ENCODE assay signal across 14 mouse cellular contexts in the genomic region with DNA sequence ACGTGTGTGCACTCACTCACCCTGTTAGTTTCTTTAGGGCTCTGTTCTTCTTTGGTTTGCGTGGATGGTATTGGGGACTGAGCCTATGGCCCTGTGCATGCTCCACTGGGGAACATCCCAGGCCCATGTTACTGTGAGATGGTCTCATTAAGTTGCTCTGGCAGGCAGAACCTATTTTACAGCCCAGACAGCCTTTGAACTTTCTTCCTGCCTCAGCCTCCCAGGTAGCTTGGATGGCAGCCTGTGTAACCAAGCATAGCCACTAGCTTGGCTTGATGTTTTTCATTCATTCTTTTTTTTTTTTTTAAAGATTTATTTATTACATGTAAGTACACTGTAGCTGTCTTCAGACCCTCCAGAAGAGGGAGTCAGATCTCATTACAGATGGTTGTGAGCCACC.
"Had no signal": no experiment of that assay in that cellular context is flagged by ENCODE, and none has a peak within 500 bp of the region (broad histone marks: within the 10 kb centered on the region; RNA-seq: fewer than 3 reads in every experiment).

No protein-coding gene starts in this region.

- H3K9me3 ChIP-seq: intestine, embryonic 15.5 days; limb, embryonic 10.5 days; limb, embryonic 13.5 days; liver, embryonic 15.5 days had no signal

- ATAC-seq: hindbrain, embryonic 16.5 days; intestine, embryonic 15.5 days had no signal

- DNase-seq: liver; lung, adult 2 months; lung, postnatal 14 days; lung, postnatal 4 days; midbrain, embryonic 14.5 days; thymus, adult 18-20 months; thymus, postnatal 36 days had no signal

- H3K9ac ChIP-seq: intestine, embryonic 15.5 days; limb, embryonic 13.5 days; liver, embryonic 15.5 days had no signal

- H3K4me2 ChIP-seq: intestine, embryonic 15.5 days; limb, embryonic 13.5 days; liver, embryonic 15.5 days; midbrain, embryonic 11.5 days had no signal

- H3K4me3 ChIP-seq: intestine, embryonic 15.5 days; limb, embryonic 10.5 days; limb, embryonic 13.5 days; liver, embryonic 15.5 days had no signal

- H3K27me3 ChIP-seq: intestine, embryonic 15.5 days; limb, embryonic 13.5 days; liver, embryonic 15.5 days had no signal

- H3K27ac ChIP-seq: intestine, embryonic 15.5 days; kidney, postnatal 0 days; limb, embryonic 10.5 days; limb, embryonic 13.5 days; liver, embryonic 15.5 days had no signal
